Mouse (Mus musculus) stomach, postnatal 0 days (tissue): ENCODE results near the gene Fndc10.

Experiments used
- CTCF ChIP-seq: IDR thresholded peaks from 2 replicates; pipeline ENCODE4 v1.5.1; 2016; ENCODE audit warnings: antibody characterized with exemption, low read depth, mild to moderate bottlenecking, moderate library complexity
- EP300 ChIP-seq: optimal IDR thresholded peaks from 2 replicates; pipeline ENCODE3; 2016; ENCODE audit warnings: antibody characterized with exemption

- TF ChIP-seq CTCF (no peak), EP300 (no peak)
Measured at GRCm38 (mm10) chr4:155708988-155709387, 14.8 kb downstream of the Fndc10 start.
